Mouse (Mus musculus): ENCODE measurements around the gene Slc25a21. TPM values are rescaled to one million over a fixed set of nuclear protein-coding genes. Genes with fewer than 3 reads are reported as not detected.

Slc25a21 gene
- polyA plus RNA-seq, 1 experiment from 2014 or later: 4.1 TPM

GRCm38 (mm10) chr12:56670795-56671194, 526.5 kb downstream of the Slc25a21 start:
- H3K9ac ChIP-seq (replicated peaks; ENCODE audit: low read depth, low read length): no peak overlapping the region
- H3K9me3 ChIP-seq (ENCODE audit: control insufficient read depth, low read depth, low read length): no peaks in the 10 kb centered on the region
- no peak overlapping the region for H3K27ac ChIP-seq (ENCODE audit: low read length)
- H3K4me2 ChIP-seq (replicated peaks; ENCODE audit: low read depth, low read length): no peak overlapping the region
- WGBS: 84% methylated on average over 9 of the region's 9 CpGs
- H3K27me3 ChIP-seq (ENCODE audit: control insufficient read depth, insufficient read depth, low read length): no peaks in the 10 kb centered on the region
- no peak overlapping the region for H3K4me3 ChIP-seq (ENCODE audit: low read depth, low read length)
- no peaks in the 10 kb centered on the region for H3K36me3 ChIP-seq (ENCODE audit: control insufficient read depth, insufficient read depth, low read length)
- no peak for ATAC-seq (ENCODE audit: insufficient number of reproducible peaks, insufficient read depth, low FRiP score, low read depth)
- no peaks in the 10 kb centered on the region for H3K4me1 ChIP-seq (ENCODE audit: control insufficient read depth, insufficient read depth, low read length)

GRCm38 (mm10) chr12:56669451-56670122, 527.7 kb downstream of the Slc25a21 start:
- WGBS: 80% methylated on average over 9 of the region's 9 CpGs
- H3K36me3 ChIP-seq (ENCODE audit: control insufficient read depth, insufficient read depth, low read length): no peaks in the 10 kb centered on the region
- H3K27ac ChIP-seq (ENCODE audit: low read length): no peak overlapping the region
- no peaks in the 10 kb centered on the region for H3K27me3 ChIP-seq (ENCODE audit: control insufficient read depth, insufficient read depth, low read length)
- H3K9me3 ChIP-seq (ENCODE audit: control insufficient read depth, low read depth, low read length): no peaks in the 10 kb centered on the region
- no peak for ATAC-seq (ENCODE audit: insufficient number of reproducible peaks, insufficient read depth, low FRiP score, low read depth)
- H3K4me2 ChIP-seq (replicated peaks; ENCODE audit: low read depth, low read length): no peak overlapping the region
- H3K9ac ChIP-seq (replicated peaks; ENCODE audit: low read depth, low read length): no peak overlapping the region
- no peaks in the 10 kb centered on the region for H3K4me1 ChIP-seq (ENCODE audit: control insufficient read depth, insufficient read depth, low read length)
- no peak overlapping the region for H3K4me3 ChIP-seq (ENCODE audit: low read depth, low read length)

Other genes starting within 250 kb of the Slc25a21 start
- gene Prps1l3, start 32.9 kb upstream of the Slc25a21 start, polyA plus RNA-seq (2014; fragmentation: Nextera tagmentation; extraction: Ambion mirVana): 81.1 and 81.5 TPM in 2 replicates
- 13.5 and 14.8 TPM in 2 replicates for gene Mipol1, start 33.0 kb upstream of the Slc25a21 start, polyA plus RNA-seq (2014; fragmentation: Nextera tagmentation; extraction: Ambion mirVana)